Mouse (Mus musculus) heart, embryonic 14.5 days (tissue): Measurements from ENCODE around the gene Coq9. TPM values are rescaled to one million over a fixed set of nuclear protein-coding genes. Genes with fewer than 3 reads are reported as not detected.

ENCODE experiments used
- ATAC-seq: fragments of 200-750 bp; cut with Nextera tagmentation; 2 replicates; pipeline ENCODE4 v1.8.0; 2017; ENCODE audit warnings: low read depth, moderate TSS enrichment; ENCODE audit not compliant: insufficient number of reproducible peaks, insufficient read depth, low FRiP score
- H3K27ac ChIP-seq, 2 experiments: fragments of 200-500 bp in 1 of 2; fragments of 300-500 bp in 1 of 2; sonication (generic) in 1 of 2; replicated peaks in 1 of 2; 2 replicates each; pipeline ENCODE4 v1.5.1; 2012 to 2014; ENCODE audit warnings: low read depth in 2 of 2, low read length in 2 of 2, control low read depth in 1 of 2, mild to moderate bottlenecking in 1 of 2, mixed read lengths in 1 of 2; ENCODE audit not compliant: control insufficient read depth in 1 of 2, insufficient read depth in 1 of 2
- H3K27me3 ChIP-seq: fragments of 300-500 bp; sonication (generic); 2 replicates; pipeline ENCODE4 v1.6.1; 2014; ENCODE audit warnings: mild to moderate bottlenecking, low read length, control low read depth; ENCODE audit not compliant: control insufficient read depth, insufficient read depth
- H3K36me3 ChIP-seq: fragments of 300-500 bp; sonication (generic); 2 replicates; pipeline ENCODE4 v1.6.1; 2014; ENCODE audit warnings: mild to moderate bottlenecking, control low read depth, low read length, mixed read lengths; ENCODE audit not compliant: control insufficient read depth, insufficient read depth
- H3K4me1 ChIP-seq, 2 experiments: fragments of 200-500 bp in 1 of 2; fragments of 300-500 bp in 1 of 2; sonication (generic) in 1 of 2; 2 replicates each; pipeline ENCODE4 v1.6.1; 2012 to 2014; ENCODE audit warnings: low read length in 2 of 2, control low read depth in 1 of 2, mixed read lengths in 1 of 2; ENCODE audit not compliant: control insufficient read depth in 2 of 2, insufficient read depth in 2 of 2
- H3K4me2 ChIP-seq: fragments of 300-500 bp; sonication (generic); 2 replicates; pipeline ENCODE4 v1.6.1; 2014; ENCODE audit warnings: mild to moderate bottlenecking, low read length
- H3K4me3 ChIP-seq, 2 experiments: fragments of 200-500 bp in 1 of 2; fragments of 300-500 bp in 1 of 2; sonication (generic) in 1 of 2; 2 replicates each; pipeline ENCODE4 v1.5.1; 2012 to 2014; ENCODE audit warnings: low read length in 2 of 2, mild to moderate bottlenecking in 2 of 2, control low read depth in 1 of 2, low read depth in 1 of 2, moderate library complexity in 1 of 2; ENCODE audit not compliant: control insufficient read depth in 1 of 2, insufficient read depth in 1 of 2
- H3K9ac ChIP-seq: fragments of 300-500 bp; sonication (generic); 2 replicates; pipeline ENCODE4 v1.6.1; 2014; ENCODE audit warnings: mild to moderate bottlenecking, low read length
- H3K9me3 ChIP-seq: fragments of 300-500 bp; sonication (generic); 2 replicates; pipeline ENCODE4 v1.6.1; 2016; ENCODE audit warnings: low read length, control low read depth; ENCODE audit not compliant: control insufficient read depth
- WGBS: fragments of 180-500 bp; shearing (Covaris S2); extraction: QIAGEN DNeasy Blood & Tissue Kit; methylation state at CpG from one replicate; pipeline ENCODE4 v1.1.7; 2014; 5-methylcytosine and 5-hydroxymethylcytosine counted together
- polyA plus RNA-seq: library from polyadenylated mRNA; unstranded; fragments of >200 nt; fragmentation: Nextera tagmentation; extraction: Ambion mirVana; gene quantifications from 2 replicates; pipeline ENCODE4 v1.2.1, GENCODE M21; 2014

The Coq9 gene
- polyA plus RNA-seq, 1 experiment from 2014 or later: 181 TPM

- no peaks in the 10 kb centered on the region for H3K9me3 ChIP-seq
Observed at GRCm38 (mm10) chr8:94903709-94904108, 65.6 kb downstream of the Coq9 start.

More at GRCm38 (mm10) chr8:94903709-94904108, 65.6 kb downstream of the Coq9 start:
- Histone ChIP-seq H3K4me3 (no peak overlapping the region), H3K4me1 (peaks cover 41 to 49% of the 10 kb centered on the region in 2 experiments), H3K36me3 (peaks cover 65% of the 10 kb centered on the region), H3K9ac (no peak overlapping the region), H3K27me3 (no peaks in the 10 kb centered on the region), H3K27ac (no peak overlapping the region), H3K4me2 (no peak overlapping the region)
- WGBS: 69% methylated on average over 12 of the region's 12 CpGs
- no peak for ATAC-seq

Other genes starting within 250 kb of the Coq9 start
- 20.1 and 22.6 TPM in 2 replicates for gene Rspry1, start 236.4 kb upstream of the Coq9 start, polyA plus RNA-seq
- gene Fam192a, start 236.3 kb upstream of the Coq9 start, polyA plus RNA-seq: 32.5 and 38.6 TPM in 2 replicates
- gene Arl2bp, start 171.7 kb upstream of the Coq9 start, polyA plus RNA-seq: 54.1 and 60.8 TPM in 2 replicates
- not detected in 2 replicates for gene Pllp, start 142.0 kb upstream of the Coq9 start, polyA plus RNA-seq
- gene Ccl22, start 92.7 kb upstream of the Coq9 start, polyA plus RNA-seq: not detected in 2 replicates
- gene Cx3cl1, start 66.3 kb upstream of the Coq9 start, polyA plus RNA-seq: 8.1 and 10.4 TPM in 2 replicates
- 0.45 TPM in 1 of 2 replicates, not detected in the other for gene Ccl17, start 27.9 kb upstream of the Coq9 start, polyA plus RNA-seq
- gene Ciapin1, start within 50 bp of the Coq9 start, polyA plus RNA-seq: 72.7 and 80.2 TPM in 2 replicates
- 126 and 129 TPM in 2 replicates for gene Polr2c, start 19.1 kb downstream of the Coq9 start, polyA plus RNA-seq
- gene Dok4, start 38.0 kb downstream of the Coq9 start, polyA plus RNA-seq: 27.8 and 28.2 TPM in 2 replicates
- gene Ccdc102a, start 79.8 kb downstream of the Coq9 start, polyA plus RNA-seq: 20.8 and 25.8 TPM in 2 replicates
- 0.07 and 0.23 TPM in 2 replicates for gene Adgrg5, start 85.4 kb downstream of the Coq9 start, polyA plus RNA-seq
- 2.7 and 2.9 TPM in 2 replicates for gene Adgrg1, start 136.4 kb downstream of the Coq9 start, polyA plus RNA-seq
- 3.4 and 3.7 TPM in 2 replicates for gene Adgrg3, start 179.4 kb downstream of the Coq9 start, polyA plus RNA-seq
- not detected in 2 replicates for gene Drc7, start 216.8 kb downstream of the Coq9 start, polyA plus RNA-seq
- 15.0 and 15.2 TPM in 2 replicates for gene Katnb1, start 242.9 kb downstream of the Coq9 start, polyA plus RNA-seq